Comparison of ENCODE assay signal across 7 mouse cellular contexts in the genomic region with DNA sequence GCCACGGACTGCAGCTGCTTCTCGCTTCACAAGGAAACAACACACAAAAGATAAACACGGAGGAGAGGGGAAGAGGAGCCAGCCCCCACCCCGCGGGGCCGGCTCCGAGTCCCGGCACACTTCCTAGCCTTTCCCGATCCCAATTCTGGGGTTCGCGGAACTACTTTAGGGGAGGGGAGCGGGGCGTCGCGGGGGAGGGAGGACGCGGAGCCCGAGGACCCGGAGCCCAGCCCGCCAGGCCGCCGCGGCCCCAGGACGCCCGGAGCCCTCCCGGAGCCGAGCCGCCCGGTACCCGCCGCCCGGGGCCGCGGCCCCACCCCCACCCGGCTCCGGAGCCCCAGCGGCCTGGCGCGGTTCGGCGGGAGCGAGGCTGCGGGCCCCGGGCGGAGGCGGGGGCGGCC.
DNase-seq lines count a peak whose midpoint lies in the region; ATAC-seq lines count a peak whose summit lies in the region.

No protein-coding gene starts in this region.

- no peaks in the 10 kb centered on the region for H3K9me3 ChIP-seq in intestine, embryonic 14.5 days (ENCODE audit: control insufficient read depth, low read length)
- H3K9me3 ChIP-seq in limb, embryonic 11.5 days (ENCODE audit: control insufficient read depth, low read length) = no peaks in the 10 kb centered on the region
- no peaks in the 10 kb centered on the region for H3K9me3 ChIP-seq in midbrain, embryonic 10.5 days (replicated peaks)

- H3K9ac ChIP-seq in intestine, embryonic 14.5 days (ENCODE audit: low read length) = peak overlapping the region; percentile 98
- peak overlapping the region; percentile 100 for H3K9ac ChIP-seq in limb, embryonic 11.5 days (ENCODE audit: low read length)

- peaks cover 35% of the 10 kb centered on the region for H3K4me1 ChIP-seq in intestine, embryonic 14.5 days (replicated peaks; ENCODE audit: control insufficient read depth, insufficient read depth, low read length)
- peaks cover 19% of the 10 kb centered on the region for H3K4me1 ChIP-seq in limb, embryonic 11.5 days (ENCODE audit: control insufficient read depth, insufficient read depth, low read length)
- peaks cover 55% of the 10 kb centered on the region for H3K4me1 ChIP-seq in midbrain, embryonic 10.5 days

- H3K27me3 ChIP-seq in intestine, embryonic 14.5 days (replicated peaks; ENCODE audit: control insufficient read depth, insufficient read depth, low read length) = no peaks in the 10 kb centered on the region
- H3K27me3 ChIP-seq in limb, embryonic 11.5 days (ENCODE audit: control insufficient read depth, insufficient read depth, low read length) = no peaks in the 10 kb centered on the region
- no peaks in the 10 kb centered on the region for H3K27me3 ChIP-seq in midbrain, embryonic 10.5 days (ENCODE audit: low read depth, poor library complexity, severe bottlenecking)

- peak; percentile 27; the same call in 1 of the 2 replicates for ATAC-seq in common myeloid progenitor, adult 5-6 weeks (replicated peaks; ENCODE audit: low read depth, poor library complexity, severe bottlenecking)
- peak; percentile 72 for ATAC-seq in intestine, embryonic 14.5 days (replicated peaks; ENCODE audit: low FRiP score, low TSS enrichment, low read depth)
- peak; percentile 78 for ATAC-seq in limb, embryonic 11.5 days (ENCODE audit: insufficient number of reproducible peaks, low FRiP score, low TSS enrichment, low read depth)

- peak overlapping the region; percentile 100 for H3K27ac ChIP-seq in intestine, embryonic 14.5 days (ENCODE audit: low read depth)
- peak overlapping the region; percentile 99 for H3K27ac ChIP-seq in limb, embryonic 11.5 days (replicated peaks; ENCODE audit: low read depth, low read length)
- peak overlapping the region; percentile 100 for H3K27ac ChIP-seq in midbrain, embryonic 10.5 days (replicated peaks)

- H3K4me2 ChIP-seq in intestine, embryonic 14.5 days (ENCODE audit: low read length) = peak overlapping the region; percentile 67
- H3K4me2 ChIP-seq in limb, embryonic 11.5 days (ENCODE audit: low read depth, severe bottlenecking) = peak overlapping the region; percentile 65

- no peaks in the 10 kb centered on the region for H3K36me3 ChIP-seq in intestine, embryonic 14.5 days (ENCODE audit: control insufficient read depth, insufficient read depth, low read length)
- H3K36me3 ChIP-seq in limb, embryonic 11.5 days (ENCODE audit: control insufficient read depth, insufficient read depth, low read length) = no peaks in the 10 kb centered on the region
- no peaks in the 10 kb centered on the region for H3K36me3 ChIP-seq in midbrain, embryonic 10.5 days

- peak overlapping the region; percentile 90 for H3K4me3 ChIP-seq in intestine, embryonic 14.5 days (ENCODE audit: low read depth, low read length)
- peak overlapping the region; percentile 88 for H3K4me3 ChIP-seq in limb, embryonic 11.5 days (ENCODE audit: low read depth, low read length)
- peak overlapping the region; percentile 96 for H3K4me3 ChIP-seq in midbrain, embryonic 10.5 days

- under 1% methylated on average over 43 of the region's 47 CpGs for WGBS in intestine, embryonic 14.5 days
- 0% methylated on average over 21 of the region's 47 CpGs for WGBS in limb, embryonic 11.5 days
- under 1% methylated on average over 41 of the region's 47 CpGs for WGBS in midbrain, embryonic 10.5 days

- peak; percentile 47 for DNase-seq in ZHBTc4 (ENCODE audit: low read depth, low spot score)
- peak; percentile 70 for DNase-seq in gastrocnemius, postnatal 25 days
- DNase-seq in intestine, embryonic 14.5 days (ENCODE audit: low spot score) = peak; percentile 91
- DNase-seq in limb, embryonic 11.5 days (ENCODE audit: low spot score) = peak; percentile 78
- DNase-seq in midbrain, embryonic 10.5 days (ENCODE audit: low spot score) = peak; percentile 76
- DNase-seq in spleen, adult 12 weeks (ENCODE audit: low spot score) = peak; percentile 56

Comparison
In these comparisons a context has a peak if more than half of its experiments do, and no peak if none do; other contexts are left out.
1. Peak in every context shown above with its lines: DNase-seq, ATAC-seq, H3K4me3 ChIP-seq and H3K27ac ChIP-seq.
2. ATAC-seq: peak in every context shown above with its lines; median percentile 78 in limb, embryonic 11.5 days; 72 in intestine, embryonic 14.5 days; 27 in common myeloid progenitor, adult 5-6 weeks.